Mouse (Mus musculus): ENCODE data around the gene Ulk2. TPM values are rescaled to one million over a fixed set of nuclear protein-coding genes. Genes with fewer than 3 reads are reported as not detected.
"Not testable (repeated sequence)": the region's sequence is repeated elsewhere in the genome, so short reads cannot be mapped to it uniquely, and the experiment has no call there.

Gene Ulk2
- polyA plus RNA-seq, 2 experiments: 24.7 to 32.3 TPM

DNA sequence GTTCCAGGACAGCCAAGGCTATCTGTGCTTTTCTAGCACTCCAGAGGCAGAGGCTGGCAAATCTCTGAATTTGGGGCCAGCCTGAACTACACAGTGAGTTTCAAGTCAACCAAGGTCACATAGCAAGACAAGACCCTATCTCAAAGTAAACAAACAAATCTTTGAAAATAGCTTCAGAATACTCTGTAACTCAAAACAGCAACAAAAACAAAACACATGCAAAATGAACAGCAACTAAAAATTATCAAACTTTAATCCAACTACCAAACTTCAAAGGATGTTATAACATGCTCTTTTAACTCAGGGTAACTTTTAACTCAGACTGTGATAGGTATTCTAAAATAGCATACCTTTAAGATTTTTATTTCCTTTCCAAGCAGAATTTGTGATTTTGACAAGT, 2.0 kb downstream of the Ulk2 start:
- no peak for DNase-seq (ENCODE audit: low spot score)
- ATAC-seq (ENCODE audit: low FRiP score, low read depth): no peak
- Histone ChIP-seq H3K9ac (ENCODE audit: low read depth, low read length, severe bottlenecking) (no peak overlapping the region), H3K36me3 (ENCODE audit: control insufficient read depth, insufficient read depth, low read length) (peaks cover 7% of the 10 kb centered on the region; the same call in 1 of the 2 replicates), H3K27me3 (ENCODE audit: control insufficient read depth, insufficient read depth, low read length) (no peaks in the 10 kb centered on the region), H3K4me1 (ENCODE audit: control insufficient read depth, insufficient read depth, low read length) (peaks cover 6% of the 10 kb centered on the region; the same call in 1 of the 2 replicates), H3K4me2 (replicated peaks; ENCODE audit: low read depth, low read length, severe bottlenecking) (no peak overlapping the region), H3K27ac (replicated peaks; ENCODE audit: low read depth, low read length) (no peak overlapping the region), H3K9me3 (ENCODE audit: control insufficient read depth, low read length) (no peaks in the 10 kb centered on the region), H3K4me3 (replicated peaks; ENCODE audit: low read length) (no peak overlapping the region)
- TF ChIP-seq POLR2A (IDR thresholded peaks at IDR 0.05; ENCODE audit: borderline replicate concordance, extremely low read depth, insufficient read depth, insufficient read length): no peak

DNA sequence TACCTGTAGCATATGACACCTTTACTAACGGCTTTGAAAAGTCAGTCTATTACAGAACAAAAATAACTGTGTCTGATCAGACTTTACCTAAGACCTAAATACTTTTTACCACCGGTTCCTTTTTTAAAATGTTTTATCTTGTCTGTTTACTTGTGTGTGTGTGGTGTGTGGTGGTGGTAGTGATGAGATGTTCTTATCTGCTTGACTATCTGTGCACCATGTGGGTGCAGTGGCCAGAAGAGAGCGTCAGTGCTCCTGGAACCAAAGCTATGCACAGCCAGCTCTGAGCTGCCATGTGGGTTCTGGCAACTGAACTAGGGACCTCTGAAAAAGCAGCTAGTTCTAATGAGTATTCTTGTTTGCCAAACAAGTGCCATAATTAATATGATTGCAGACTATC, 3.7 kb downstream of the Ulk2 start:
- TF ChIP-seq POLR2A (IDR thresholded peaks at IDR 0.05; ENCODE audit: borderline replicate concordance, extremely low read depth, insufficient read depth, insufficient read length): no peak
- no peak overlapping the region for H3K4me3 ChIP-seq (replicated peaks; ENCODE audit: low read length)
- no peak for ATAC-seq (ENCODE audit: low FRiP score, low read depth)
- H3K9me3 ChIP-seq (ENCODE audit: control insufficient read depth, low read length): no peaks in the 10 kb centered on the region
- H3K9ac ChIP-seq (ENCODE audit: low read depth, low read length, severe bottlenecking): no peak overlapping the region
- WGBS: 84% methylated on average over 3 of the region's 3 CpGs
- H3K27ac ChIP-seq (replicated peaks; ENCODE audit: low read depth, low read length): no peak overlapping the region
- H3K27me3 ChIP-seq (ENCODE audit: control insufficient read depth, insufficient read depth, low read length): no peaks in the 10 kb centered on the region
- H3K36me3 ChIP-seq (ENCODE audit: control insufficient read depth, insufficient read depth, low read length): peaks cover 7% of the 10 kb centered on the region; the same call in 1 of the 2 replicates
- H3K4me1 ChIP-seq (ENCODE audit: control insufficient read depth, insufficient read depth, low read length): peaks cover 6% of the 10 kb centered on the region; the same call in 1 of the 2 replicates
- no peak overlapping the region for H3K4me2 ChIP-seq (replicated peaks; ENCODE audit: low read depth, low read length, severe bottlenecking)
- no peak for DNase-seq (ENCODE audit: low spot score)

DNA sequence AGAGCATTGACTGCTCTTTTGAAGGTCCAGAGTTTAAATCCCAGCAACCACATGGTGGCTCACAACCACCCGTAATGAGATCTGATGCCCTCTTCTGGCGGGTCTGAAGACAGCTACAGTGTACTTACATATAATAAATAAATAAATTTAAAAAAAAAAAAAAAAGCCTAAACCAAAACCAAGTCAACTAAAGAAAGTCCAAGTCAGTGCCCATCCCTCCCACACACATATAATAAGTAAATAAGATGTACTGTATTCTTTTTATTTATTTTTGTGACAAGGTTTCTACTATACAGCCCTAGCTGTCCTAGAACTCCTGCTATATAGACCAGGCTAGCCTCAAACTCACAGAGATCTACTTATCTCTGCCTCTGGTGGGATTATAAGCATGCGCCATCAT, 14.2 kb downstream of the Ulk2 start:
- H3K4me1 ChIP-seq (ENCODE audit: control insufficient read depth, insufficient read depth, low read length); H3K4me2 ChIP-seq (replicated peaks; ENCODE audit: low read depth, low read length, severe bottlenecking); ATAC-seq (ENCODE audit: low FRiP score, low read depth); H3K27ac ChIP-seq (replicated peaks; ENCODE audit: low read depth, low read length); H3K27me3 ChIP-seq (ENCODE audit: control insufficient read depth, insufficient read depth, low read length); DNase-seq (ENCODE audit: low spot score); H3K9me3 ChIP-seq (ENCODE audit: control insufficient read depth, low read length); H3K9ac ChIP-seq (ENCODE audit: low read depth, low read length, severe bottlenecking); H3K4me3 ChIP-seq (replicated peaks; ENCODE audit: low read length): not testable (repeated sequence)
- H3K36me3 ChIP-seq (ENCODE audit: control insufficient read depth, insufficient read depth, low read length): peaks cover 24% of the 10 kb centered on the region
- WGBS: 70% methylated on average over 3 of the region's 3 CpGs

DNA sequence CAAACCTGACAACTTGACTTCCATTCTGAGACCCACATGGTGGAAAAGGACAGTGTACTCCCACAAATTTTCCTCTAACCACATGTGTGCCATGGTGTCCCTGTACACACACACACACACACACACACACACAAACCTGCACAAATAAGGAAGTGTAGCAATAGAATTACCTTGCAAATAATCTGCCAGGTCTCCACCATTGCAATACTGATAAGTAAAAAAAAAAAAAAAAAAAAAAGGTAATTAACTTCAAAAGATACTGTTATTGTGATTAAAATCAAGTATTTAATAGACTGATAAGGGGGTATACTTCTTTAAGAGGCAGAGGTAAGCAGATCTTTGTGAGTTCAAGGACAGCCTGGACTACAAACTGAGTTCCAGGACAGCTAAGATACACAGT, 14.9 kb downstream of the Ulk2 start:
- no peaks in the 10 kb centered on the region for H3K4me1 ChIP-seq (ENCODE audit: control insufficient read depth, insufficient read depth, low read length)
- no peaks in the 10 kb centered on the region for H3K9me3 ChIP-seq (ENCODE audit: control insufficient read depth, low read length)
- DNase-seq (ENCODE audit: low spot score) (no peak), ATAC-seq (ENCODE audit: low FRiP score, low read depth) (no peak)
- H3K4me3 ChIP-seq (replicated peaks; ENCODE audit: low read length): no peak overlapping the region
- H3K4me2 ChIP-seq (replicated peaks; ENCODE audit: low read depth, low read length, severe bottlenecking): no peak overlapping the region
- H3K36me3 ChIP-seq (ENCODE audit: control insufficient read depth, insufficient read depth, low read length): peaks cover 24% of the 10 kb centered on the region
- no peak overlapping the region for H3K9ac ChIP-seq (ENCODE audit: low read depth, low read length, severe bottlenecking)
- no peak for TF ChIP-seq POLR2A (IDR thresholded peaks at IDR 0.05; ENCODE audit: borderline replicate concordance, extremely low read depth, insufficient read depth, insufficient read length)
- H3K27me3 ChIP-seq (ENCODE audit: control insufficient read depth, insufficient read depth, low read length): no peaks in the 10 kb centered on the region
- H3K27ac ChIP-seq (replicated peaks; ENCODE audit: low read depth, low read length): no peak overlapping the region

GRCm38 (mm10) chr11:61839182-61839581, 15.7 kb downstream of the Ulk2 start:
- peaks cover 30% of the 10 kb centered on the region for H3K36me3 ChIP-seq (ENCODE audit: control insufficient read depth, insufficient read depth, low read length)
- H3K27me3 ChIP-seq (ENCODE audit: control insufficient read depth, insufficient read depth, low read length): no peaks in the 10 kb centered on the region

GRCm38 (mm10) chr11:61809793-61810192, 45.1 kb downstream of the Ulk2 start:
- Histone ChIP-seq H3K9me3 (ENCODE audit: control insufficient read depth, low read length) (no peaks in the 10 kb centered on the region), H3K4me2 (replicated peaks; ENCODE audit: low read depth, low read length, severe bottlenecking) (no peak overlapping the region), H3K27me3 (ENCODE audit: control insufficient read depth, insufficient read depth, low read length) (no peaks in the 10 kb centered on the region), H3K4me1 (ENCODE audit: control insufficient read depth, insufficient read depth, low read length) (0 out of 2 replicates have a peak, but pooled peaks cover 3% of the 10 kb centered on the region), H3K27ac (replicated peaks; ENCODE audit: low read depth, low read length) (no peak overlapping the region), H3K4me3 (replicated peaks; ENCODE audit: low read length) (no peak overlapping the region), H3K36me3 (ENCODE audit: control insufficient read depth, insufficient read depth, low read length) (peaks cover 69% of the 10 kb centered on the region), H3K9ac (ENCODE audit: low read depth, low read length, severe bottlenecking) (no peak overlapping the region)
- WGBS: 48% methylated on average over 4 of the region's 4 CpGs
- no peak for TF ChIP-seq POLR2A (IDR thresholded peaks at IDR 0.05; ENCODE audit: borderline replicate concordance, extremely low read depth, insufficient read depth, insufficient read length)
- no peak for DNase-seq (ENCODE audit: low spot score)
- ATAC-seq (ENCODE audit: low FRiP score, low read depth): no peak

More at GRCm38 (mm10) chr11:61839182-61839581, 15.7 kb downstream of the Ulk2 start:
- 89% methylated on average over 1 of the region's 1 CpGs for WGBS
- Histone ChIP-seq H3K4me2 (replicated peaks; ENCODE audit: low read depth, low read length, severe bottlenecking) (no peak overlapping the region), H3K9ac (ENCODE audit: low read depth, low read length, severe bottlenecking) (no peak overlapping the region), H3K27ac (replicated peaks; ENCODE audit: low read depth, low read length) (no peak overlapping the region), H3K4me3 (replicated peaks; ENCODE audit: low read length) (no peak overlapping the region), H3K9me3 (ENCODE audit: control insufficient read depth, low read length) (no peaks in the 10 kb centered on the region), H3K4me1 (ENCODE audit: control insufficient read depth, insufficient read depth, low read length) (no peaks in the 10 kb centered on the region)
- DNase-seq (ENCODE audit: low spot score): no peak
- TF ChIP-seq POLR2A (IDR thresholded peaks at IDR 0.05; ENCODE audit: borderline replicate concordance, extremely low read depth, insufficient read depth, insufficient read length): no peak
- ATAC-seq (ENCODE audit: low FRiP score, low read depth): no peak

Measured in limb, embryonic 14.5 days (tissue).